Mouse (Mus musculus) forebrain, embryonic 11.5 days (tissue): ENCODE results near the gene Gm21312. TPM values are rescaled to one million over a fixed set of nuclear protein-coding genes. Genes with fewer than 3 reads are reported as not detected.

Experiments
- ATAC-seq: fragments of 200-750 bp; cut with Nextera tagmentation; replicated peaks from 2 replicates; pipeline ENCODE4 v1.8.0; 2017; ENCODE audit warnings: moderate TSS enrichment; ENCODE audit not compliant: low FRiP score
- DNase-seq: peaks from one replicate; pipeline ENCODE4 v3.0.0-alpha.2; 2017; ENCODE audit warnings: low spot score
- H3K27ac ChIP-seq: fragments of 300-500 bp; sonication (generic); 2 replicates; pipeline ENCODE4 v1.5.1; 2014; ENCODE audit warnings: low read depth, low read length
- H3K27me3 ChIP-seq: fragments of 300-500 bp; sonication (generic); 2 replicates; pipeline ENCODE4 v1.6.1; 2014; ENCODE audit warnings: mild to moderate bottlenecking, low read length, mixed read lengths; ENCODE audit not compliant: control insufficient read depth, insufficient read depth
- H3K36me3 ChIP-seq: fragments of 300-500 bp; sonication (generic); 2 replicates; pipeline ENCODE4 v1.6.1; 2014; ENCODE audit warnings: mild to moderate bottlenecking, low read length, moderate library complexity, mixed read lengths; ENCODE audit not compliant: control insufficient read depth, insufficient read depth
- H3K4me1 ChIP-seq: fragments of 300-500 bp; sonication (generic); replicated peaks from 2 replicates; pipeline ENCODE4 v1.6.1; 2014; ENCODE audit warnings: low read length, mixed read lengths; ENCODE audit not compliant: control insufficient read depth, insufficient read depth
- H3K4me2 ChIP-seq: fragments of 300-500 bp; sonication (generic); 2 replicates; pipeline ENCODE4 v1.6.1; 2014; ENCODE audit warnings: low read depth, mild to moderate bottlenecking, low read length, moderate library complexity, mixed read lengths; ENCODE audit not compliant: severe bottlenecking
- H3K4me3 ChIP-seq: fragments of 300-500 bp; sonication (generic); 2 replicates; pipeline ENCODE4 v1.5.1; 2014; ENCODE audit warnings: low read depth, low read length
- H3K9ac ChIP-seq: fragments of 300-500 bp; sonication (generic); 2 replicates; pipeline ENCODE4 v1.6.1; 2014; ENCODE audit warnings: low read length
- H3K9me3 ChIP-seq: fragments of 300-500 bp; sonication (generic); 2 replicates; pipeline ENCODE4 v1.6.1; 2016; ENCODE audit warnings: low read length, mixed read lengths; ENCODE audit not compliant: control insufficient read depth
- WGBS: fragments of 180-500 bp; shearing (Covaris S2); extraction: QIAGEN DNeasy Blood & Tissue Kit; methylation state at CpG from one replicate; pipeline ENCODE4 v1.1.7; 2014; 5-methylcytosine and 5-hydroxymethylcytosine counted together
- polyA plus RNA-seq: library from polyadenylated mRNA; unstranded; fragments of >200 nt; fragmentation: Nextera tagmentation; extraction: Ambion mirVana; gene quantifications from 2 replicates; pipeline ENCODE4 v1.2.1, GENCODE M21; 2014

Gene Gm21312
- polyA plus RNA-seq, 1 experiment from 2014 or later = not detected

DNA sequence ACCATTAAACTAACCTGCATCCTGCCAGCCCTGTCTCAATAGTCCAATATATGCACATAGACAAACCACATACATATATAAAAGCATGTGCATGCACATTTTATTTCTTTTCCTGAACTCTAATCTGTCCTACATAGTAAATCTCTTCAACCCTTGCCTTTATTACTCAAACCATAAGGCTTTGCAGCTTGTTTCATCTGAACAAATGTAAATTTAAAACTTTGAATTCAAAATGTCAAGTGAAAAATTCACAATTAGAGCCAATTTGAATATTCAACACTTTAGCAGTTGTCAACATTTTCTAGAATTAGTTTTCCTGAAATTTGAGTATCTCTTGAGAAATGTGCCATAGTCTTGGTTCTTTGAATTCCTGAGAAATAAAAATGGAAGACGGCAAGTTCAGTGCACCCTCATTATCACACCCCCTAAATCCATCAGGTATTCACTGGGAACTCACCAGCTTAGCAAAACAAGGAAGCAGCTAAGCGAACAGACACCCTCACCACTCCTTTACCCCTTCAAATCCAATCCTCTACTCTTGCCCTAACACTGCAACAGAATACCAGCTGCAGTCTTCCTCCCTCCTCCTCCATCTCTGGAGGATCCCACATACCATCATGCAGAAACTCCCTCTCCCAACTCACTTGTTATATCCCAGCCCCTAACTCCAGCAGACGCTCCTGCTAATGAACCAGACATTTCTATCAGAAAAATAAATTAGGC, 33.6 kb downstream of the Gm21312 start:
- WGBS = 80% methylated on average over 3 of the region's 3 CpGs
- ATAC-seq = no peak
- Histone ChIP-seq H3K4me3 (no peak overlapping the region), H3K36me3 (no peaks in the 10 kb centered on the region), H3K27ac (no peak overlapping the region), H3K9me3 (no peaks in the 10 kb centered on the region), H3K4me1 (no peaks in the 10 kb centered on the region), H3K27me3 (no peaks in the 10 kb centered on the region), H3K4me2 (no peak overlapping the region), H3K9ac (no peak overlapping the region)
- no peak for DNase-seq

DNA sequence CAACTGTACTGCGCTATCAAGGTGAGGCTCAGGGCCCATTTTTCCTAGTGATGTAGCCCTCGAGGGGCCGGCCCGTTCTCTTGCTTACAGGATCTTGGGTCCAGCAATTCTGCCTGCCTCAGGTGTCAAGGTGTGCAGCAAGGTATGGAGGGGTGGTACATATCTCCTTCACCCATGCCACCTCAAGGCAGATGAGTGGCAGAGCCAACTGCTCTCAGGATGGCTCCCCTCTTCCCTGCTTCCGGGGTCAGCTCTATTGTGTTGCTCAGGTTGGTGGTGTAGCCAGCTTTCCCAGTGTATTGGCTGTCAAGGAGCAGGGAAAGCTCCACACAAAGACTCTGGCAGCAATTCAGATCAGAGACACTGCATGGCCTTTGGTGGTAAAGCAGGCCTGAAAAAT, 37.7 kb downstream of the Gm21312 start:
- ATAC-seq (no peak), DNase-seq (no peak)
- no peak overlapping the region for H3K27ac ChIP-seq
- no peaks in the 10 kb centered on the region for H3K36me3 ChIP-seq
- no peak overlapping the region for H3K4me3 ChIP-seq
- H3K4me2 ChIP-seq = no peak overlapping the region
- 85% methylated on average over 5 of the region's 5 CpGs for WGBS
- H3K9me3 ChIP-seq = no peaks in the 10 kb centered on the region
- no peaks in the 10 kb centered on the region for H3K4me1 ChIP-seq
- H3K9ac ChIP-seq = no peak overlapping the region
- no peaks in the 10 kb centered on the region for H3K27me3 ChIP-seq

GRCm38 (mm10) chr10:104220303-104221021, 43.6 kb downstream of the Gm21312 start:
- Histone ChIP-seq H3K36me3 (no peaks in the 10 kb centered on the region), H3K27me3 (no peaks in the 10 kb centered on the region), H3K4me2 (no peak overlapping the region), H3K27ac (no peak overlapping the region), H3K4me3 (no peak overlapping the region), H3K9me3 (no peaks in the 10 kb centered on the region), H3K9ac (no peak overlapping the region), H3K4me1 (no peaks in the 10 kb centered on the region)
- ATAC-seq (no peak), DNase-seq (no peak)
- WGBS = 93% methylated on average over 6 of the region's 6 CpGs

Other genes starting within 250 kb of the Gm21312 start
- not detected in 2 replicates for gene Gm21293, start 34.0 kb upstream of the Gm21312 start, polyA plus RNA-seq
- not detected in 2 replicates for gene Gm6763, start 25.5 kb upstream of the Gm21312 start, polyA plus RNA-seq
- not detected in 2 replicates for gene Gm8764, start 17.0 kb upstream of the Gm21312 start, polyA plus RNA-seq
- gene Gm21304, start 8.5 kb upstream of the Gm21312 start, polyA plus RNA-seq = not detected in 2 replicates
- gene Gm20765, start 8.5 kb downstream of the Gm21312 start, polyA plus RNA-seq = not detected in 2 replicates
- gene Gm4340, start 17.0 kb downstream of the Gm21312 start, polyA plus RNA-seq = not detected in 2 replicates